Mouse (Mus musculus) MEL-GATA-1-ER (cell line): Measurements from ENCODE around the gene Kif5a.

Source experiments
- DNase-seq: peaks from one replicate; pipeline ENCODE4 v3.0.0-alpha.2; 2012; ENCODE audit warnings: low read depth; ENCODE audit errors: extremely low read depth

Gene Kif5a

GRCm38 (mm10) chr10:127289573-127290191 lies 26.5 kb upstream of the Kif5a start:
- peak; percentile 74 for DNase-seq

- peak; percentile 78 for DNase-seq
Observed at GRCm38 (mm10) chr10:127288800-127289572, 25.8 kb upstream of the Kif5a start, which contains the start of gene Mbd6. TSS of gene Mbd6 (minus strand) at chr10:127289018.

- no peak for DNase-seq
Observed at GRCm38 (mm10) chr10:127288328-127288799, 25.2 kb upstream of the Kif5a start.

- DNase-seq, result no peak
Observed at GRCm38 (mm10) chr10:127287936-127288293, 24.8 kb upstream of the Kif5a start.

- no peak for DNase-seq
Observed at GRCm38 (mm10) chr10:127287271-127287935, 24.3 kb upstream of the Kif5a start.

GRCm38 (mm10) chr10:127286730-127287129 lies 23.6 kb upstream of the Kif5a start:
- no peak for DNase-seq

- no peak for DNase-seq
Observed at GRCm38 (mm10) chr10:127286194-127286593, 23.0 kb upstream of the Kif5a start.

- no peak for DNase-seq
Observed at GRCm38 (mm10) chr10:127285644-127286043, 22.5 kb upstream of the Kif5a start.

GRCm38 (mm10) chr10:127284724-127285500 lies 21.8 kb upstream of the Kif5a start:
- no peak for DNase-seq

- no peak for DNase-seq
Observed at GRCm38 (mm10) chr10:127284105-127284622, 21.0 kb upstream of the Kif5a start.

GRCm38 (mm10) chr10:127282620-127283215 lies 19.6 kb upstream of the Kif5a start:
- DNase-seq, result no peak

- DNase-seq, result no peak
Observed at GRCm38 (mm10) chr10:127281316-127281715, 18.2 kb upstream of the Kif5a start.

GRCm38 (mm10) chr10:127279730-127280129 lies 16.6 kb upstream of the Kif5a start:
- DNase-seq, result no peak

- no peak for DNase-seq
Observed at GRCm38 (mm10) chr10:127274261-127275022, 11.3 kb upstream of the Kif5a start.

GRCm38 (mm10) chr10:127272371-127272770 lies 9.2 kb upstream of the Kif5a start:
- no peak for DNase-seq

GRCm38 (mm10) chr10:127269884-127270283 lies 6.7 kb upstream of the Kif5a start:
- DNase-seq, result no peak

- no peak for DNase-seq
Observed at GRCm38 (mm10) chr10:127269036-127269435, 5.9 kb upstream of the Kif5a start.

GRCm38 (mm10) chr10:127268401-127268800 lies 5.3 kb upstream of the Kif5a start:
- DNase-seq, result no peak

GRCm38 (mm10) chr10:127267318-127267717 lies 4.2 kb upstream of the Kif5a start:
- DNase-seq, result no peak
